In genomic region chr9:78389981-78390380, GRCm38 (mm10) we compare ENCODE assay signal across 31 mouse cellular contexts. TPM values are rescaled to one million over a fixed set of nuclear protein-coding genes. Genes with fewer than 3 reads are reported as not detected.
A peak's percentile ranks its signal among the peaks of the same experiment; 100 is the strongest.
DNase-seq lines count a peak whose midpoint lies in the region; ATAC-seq lines count a peak whose summit lies in the region.
"Had no signal": no experiment of that assay in that cellular context is flagged by ENCODE, and none has a peak within 500 bp of the region (broad histone marks: within the 10 kb centered on the region; RNA-seq: fewer than 3 reads in every experiment).

No protein-coding gene starts in this region.

- no peak for ATAC-seq in embryonic facial prominence, embryonic 14.5 days (ENCODE audit: low read depth)
- peak; percentile 42 to 63 for ATAC-seq in hematopoietic stem cell, adult 5-6 weeks (replicated peaks in 1 of 2; ENCODE audit: insufficient read depth in 1 of 2, low FRiP score in 2 of 2, low TSS enrichment in 1 of 2, low read depth in 1 of 2, poor library complexity in 2 of 2, severe bottlenecking in 2 of 2)
- no peak for ATAC-seq in heart, embryonic 11.5 days (replicated peaks; ENCODE audit: insufficient number of reproducible peaks, low FRiP score, low TSS enrichment)
- ATAC-seq: forebrain, embryonic 14.5 days; hindbrain, postnatal 0 days; lung, postnatal 0 days had no signal

- H3K27ac ChIP-seq in embryonic facial prominence, embryonic 14.5 days (replicated peaks; ENCODE audit: low read depth, low read length) = no peak overlapping the region
- no peak overlapping the region for H3K27ac ChIP-seq in embryonic facial prominence, embryonic 10.5 days (replicated peaks)
- no peak overlapping the region for H3K27ac ChIP-seq in heart, embryonic 11.5 days (ENCODE audit: low read depth, low read length)
- H3K27ac ChIP-seq: embryonic facial prominence, embryonic 12.5 days; hindbrain, embryonic 10.5 days; hindbrain, postnatal 0 days; liver, embryonic 14.5 days had no signal

- peak; percentile 5 for DNase-seq in embryonic facial prominence, embryonic 14.5 days (ENCODE audit: low spot score)
- DNase-seq in embryonic facial prominence, embryonic 10.5 days (ENCODE audit: low spot score) = no peak
- peak; percentile 53 for DNase-seq in 3134 (ENCODE audit: extremely low read depth, insufficient read length, low spot score)
- DNase-seq in Muller cell, postnatal 12 days (ENCODE audit: inconsistent ontology term) = peak; percentile 18
- no peak for DNase-seq in embryo, embryonic 10 days (ENCODE audit: low spot score)
- DNase-seq in thymus, postnatal 14 days = no peak
- DNase-seq: adrenal gland, postnatal 25 days; cerebellum, adult 9-10 months; heart, adult 18-20 months; kidney, adult 18-20 months; layer of hippocampus, adult 9-11 months; midbrain, embryonic 14.5 days; thymus, adult 2 months had no signal

- H3K9ac ChIP-seq in embryonic facial prominence, embryonic 14.5 days (ENCODE audit: low read depth, low read length) = no peak overlapping the region
- no peak overlapping the region for H3K9ac ChIP-seq in heart, embryonic 11.5 days (ENCODE audit: low read depth, low read length)
- H3K9ac ChIP-seq: embryonic facial prominence, embryonic 12.5 days; liver, embryonic 14.5 days had no signal

- H3K4me2 ChIP-seq in embryonic facial prominence, embryonic 14.5 days (ENCODE audit: low read depth, low read length) = no peak overlapping the region
- no peak overlapping the region for H3K4me2 ChIP-seq in heart, embryonic 11.5 days
- H3K4me2 ChIP-seq: embryonic facial prominence, embryonic 12.5 days had no signal

- no peaks in the 10 kb centered on the region for H3K9me3 ChIP-seq in embryonic facial prominence, embryonic 14.5 days (ENCODE audit: control insufficient read depth, low read length)
- no peaks in the 10 kb centered on the region for H3K9me3 ChIP-seq in embryonic facial prominence, embryonic 10.5 days
- no peaks in the 10 kb centered on the region for H3K9me3 ChIP-seq in heart, embryonic 11.5 days (replicated peaks; ENCODE audit: control insufficient read depth, low read length)
- H3K9me3 ChIP-seq: embryonic facial prominence, embryonic 12.5 days; G1E; hindbrain, embryonic 10.5 days had no signal

- WGBS in embryonic facial prominence, embryonic 14.5 days = 39% methylated on average over 5 of the region's 5 CpGs
- 61% methylated on average over 5 of the region's 5 CpGs for WGBS in embryonic facial prominence, embryonic 10.5 days
- 43% methylated on average over 5 of the region's 5 CpGs for WGBS in heart, embryonic 11.5 days (ENCODE audit: insufficient replicate concordance)

- no peaks in the 10 kb centered on the region for H3K4me1 ChIP-seq in embryonic facial prominence, embryonic 14.5 days (ENCODE audit: control insufficient read depth, insufficient read depth, low read length)
- H3K4me1 ChIP-seq in embryonic facial prominence, embryonic 10.5 days = no peaks in the 10 kb centered on the region
- H3K4me1 ChIP-seq in heart, embryonic 11.5 days (ENCODE audit: control insufficient read depth, insufficient read depth, low read length) = no peaks in the 10 kb centered on the region
- H3K4me1 ChIP-seq: embryonic facial prominence, embryonic 12.5 days; hindbrain, embryonic 10.5 days had no signal

- peaks cover 28% of the 10 kb centered on the region for H3K27me3 ChIP-seq in embryonic facial prominence, embryonic 14.5 days (replicated peaks; ENCODE audit: control insufficient read depth, insufficient read depth, low read length)
- peaks cover 38% of the 10 kb centered on the region for H3K27me3 ChIP-seq in embryonic facial prominence, embryonic 10.5 days (replicated peaks; ENCODE audit: low read depth, poor library complexity, severe bottlenecking)
- H3K27me3 ChIP-seq in heart, embryonic 11.5 days (ENCODE audit: control insufficient read depth, insufficient read depth, low read length) = peaks cover 28% of the 10 kb centered on the region

- H3K36me3 ChIP-seq in embryonic facial prominence, embryonic 14.5 days (ENCODE audit: control insufficient read depth, insufficient read depth, low read length) = no peaks in the 10 kb centered on the region
- no peaks in the 10 kb centered on the region for H3K36me3 ChIP-seq in embryonic facial prominence, embryonic 10.5 days (replicated peaks)
- no peaks in the 10 kb centered on the region for H3K36me3 ChIP-seq in heart, embryonic 11.5 days (ENCODE audit: control insufficient read depth, insufficient read depth, low read length)
- H3K36me3 ChIP-seq: embryonic facial prominence, embryonic 12.5 days; G1E; hindbrain, embryonic 10.5 days had no signal

- no peak overlapping the region for H3K4me3 ChIP-seq in embryonic facial prominence, embryonic 14.5 days (ENCODE audit: low read depth, low read length)
- H3K4me3 ChIP-seq in embryonic facial prominence, embryonic 10.5 days = no peak overlapping the region
- H3K4me3 ChIP-seq in heart, embryonic 11.5 days (ENCODE audit: low read depth, low read length) = no peak overlapping the region
- H3K4me3 ChIP-seq: embryonic facial prominence, embryonic 12.5 days; hindbrain, embryonic 10.5 days had no signal

RNA-seq across cellular contexts. Expression of gene Ddx43, which starts 5.6 kb away (rescaled TPM):
- 0.30 and 0.32 TPM in 2 replicates for polyA plus RNA-seq in embryonic facial prominence, embryonic 14.5 days (2014; fragmentation: Nextera tagmentation; extraction: Ambion mirVana)
- polyA plus RNA-seq in embryonic facial prominence, embryonic 10.5 days (2016; fragmentation: Nextera tagmentation; extraction: Ambion mirVana) = 0.12 TPM in 1 of 2 replicates, not detected in the other
- total RNA-seq in hematopoietic stem cell, adult 5-6 weeks (2017) = 0.94 and 1.4 TPM in 2 replicates
- polyA plus RNA-seq in heart, embryonic 11.5 days (2014; fragmentation: Nextera tagmentation; extraction: Ambion mirVana) = 0.32 TPM in 1 of 2 replicates, not detected in the other
- total RNA-seq: adrenal gland, postnatal 25 days; gastrocnemius, adult 8-10 months; heart, adult 18-20 months; hindbrain, postnatal 0 days; left cerebral cortex, adult 18-20 months; left cerebral cortex, postnatal 36 days; megakaryocyte, adult 5-6 weeks had no signal
- polyA plus RNA-seq: G1E; large intestine, adult 2 months; small intestine, adult 2 months had no signal

RNA-seq across cellular contexts. Expression of gene Ooep, which starts 11.5 kb away (rescaled TPM):
- 3.1 and 3.7 TPM in 2 replicates for polyA plus RNA-seq in embryonic facial prominence, embryonic 14.5 days (2014; fragmentation: Nextera tagmentation; extraction: Ambion mirVana)
- polyA plus RNA-seq in embryonic facial prominence, embryonic 10.5 days (2016; fragmentation: Nextera tagmentation; extraction: Ambion mirVana) = 0.80 and 0.96 TPM in 2 replicates
- total RNA-seq in hematopoietic stem cell, adult 5-6 weeks (2017) = not detected in 2 replicates
- 0.77 and 0.99 TPM in 2 replicates for polyA plus RNA-seq in heart, embryonic 11.5 days (2014; fragmentation: Nextera tagmentation; extraction: Ambion mirVana)
- total RNA-seq: adrenal gland, postnatal 25 days; G1E; gastrocnemius, adult 8-10 months; heart, adult 18-20 months; left cerebral cortex, adult 18-20 months; left cerebral cortex, postnatal 36 days; megakaryocyte, adult 5-6 weeks had no signal
- polyA plus RNA-seq: G1E; small intestine, adult 2 months had no signal

RNA-seq across cellular contexts. Expression of gene Dppa5a, which starts 22.0 kb away (rescaled TPM):
- polyA plus RNA-seq in embryonic facial prominence, embryonic 14.5 days (2014; fragmentation: Nextera tagmentation; extraction: Ambion mirVana) = 0.37 TPM in 1 of 2 replicates, not detected in the other
- 0.26 TPM in 1 of 2 replicates, not detected in the other for polyA plus RNA-seq in embryonic facial prominence, embryonic 10.5 days (2016; fragmentation: Nextera tagmentation; extraction: Ambion mirVana)
- total RNA-seq in hematopoietic stem cell, adult 5-6 weeks (2017) = not detected in 2 replicates
- polyA plus RNA-seq in heart, embryonic 11.5 days (2014; fragmentation: Nextera tagmentation; extraction: Ambion mirVana) = not detected in 2 replicates
- total RNA-seq: adrenal gland, postnatal 25 days; G1E; gastrocnemius, adult 8-10 months; heart, adult 18-20 months; left cerebral cortex, adult 18-20 months; left cerebral cortex, postnatal 36 days; megakaryocyte, adult 5-6 weeks had no signal
- polyA plus RNA-seq: G1E; heart, embryonic 14.5 days; large intestine, adult 2 months; liver, embryonic 14.5 days; small intestine, adult 2 months had no signal

RNA-seq across cellular contexts. Expression of gene Gsta2, which starts 34.4 kb away (rescaled TPM):
- 4.9 and 5.5 TPM in 2 replicates for polyA plus RNA-seq in embryonic facial prominence, embryonic 14.5 days (2014; fragmentation: Nextera tagmentation; extraction: Ambion mirVana)
- not detected in 2 replicates for polyA plus RNA-seq in embryonic facial prominence, embryonic 10.5 days (2016; fragmentation: Nextera tagmentation; extraction: Ambion mirVana)
- total RNA-seq in hematopoietic stem cell, adult 5-6 weeks (2017) = not detected in 2 replicates
- not detected in 2 replicates for polyA plus RNA-seq in heart, embryonic 11.5 days (2014; fragmentation: Nextera tagmentation; extraction: Ambion mirVana)
- total RNA-seq: G1E; gastrocnemius, adult 8-10 months; hindbrain, postnatal 0 days; left cerebral cortex, postnatal 36 days; megakaryocyte, adult 5-6 weeks had no signal
- polyA plus RNA-seq: embryonic facial prominence, embryonic 12.5 days; forebrain, embryonic 14.5 days; frontal cortex, adult 2 months; G1E; heart, embryonic 14.5 days; hindbrain, embryonic 10.5 days; hindbrain, postnatal 0 days; large intestine, adult 2 months; midbrain, embryonic 14.5 days; neural tube, embryonic 11.5 days; small intestine, adult 2 months had no signal

RNA-seq across cellular contexts. Expression of gene Cgas, which starts 53.1 kb away (rescaled TPM):
- polyA plus RNA-seq in embryonic facial prominence, embryonic 14.5 days (2014; fragmentation: Nextera tagmentation; extraction: Ambion mirVana) = 2.8 TPM in 2 replicates
- polyA plus RNA-seq in embryonic facial prominence, embryonic 10.5 days (2016; fragmentation: Nextera tagmentation; extraction: Ambion mirVana) = 0.21 and 0.55 TPM in 2 replicates
- total RNA-seq in hematopoietic stem cell, adult 5-6 weeks (2017) = 18.0 and 20.8 TPM in 2 replicates
- 0.44 and 0.72 TPM in 2 replicates for polyA plus RNA-seq in heart, embryonic 11.5 days (2014; fragmentation: Nextera tagmentation; extraction: Ambion mirVana)

Comparison
In these comparisons a context has a peak if more than half of its experiments do, and no peak if none do; other contexts are left out.
1. DNase-seq: peak in embryonic facial prominence, embryonic 14.5 days (single experiment), 3134 (single experiment) and Muller cell, postnatal 12 days (single experiment); none in embryonic facial prominence, embryonic 10.5 days (single experiment), embryo, embryonic 10 days (single experiment) and thymus, postnatal 14 days (single experiment).
2. ATAC-seq: peak in hematopoietic stem cell, adult 5-6 weeks (2 of 2); none in embryonic facial prominence, embryonic 14.5 days (single experiment) and heart, embryonic 11.5 days (single experiment).